Mouse (Mus musculus) midbrain, embryonic 16.5 days (tissue): ENCODE measurements around the gene Peg10. TPM values are rescaled to one million over a fixed set of nuclear protein-coding genes. Genes with fewer than 3 reads are reported as not detected.
A peak's percentile ranks its signal among the peaks of the same experiment; 100 is the strongest.
"Not testable (repeated sequence)": the region's sequence is repeated elsewhere in the genome, so short reads cannot be mapped to it uniquely, and the experiment has no call there.

ENCODE experiments used
- ATAC-seq: fragments of 200-750 bp; cut with Nextera tagmentation; 2 replicates; pipeline ENCODE4 v1.8.0; 2017; ENCODE audit warnings: moderate TSS enrichment
- H3K27ac ChIP-seq: fragments of 300-500 bp; sonication (generic); 2 replicates; pipeline ENCODE4 v1.5.1; 2014; ENCODE audit warnings: mild to moderate bottlenecking, low read length, mixed read lengths
- H3K27me3 ChIP-seq: fragments of 300-500 bp; sonication (generic); 2 replicates; pipeline ENCODE4 v1.6.1; 2014; ENCODE audit warnings: low read depth, low read length, mixed read lengths; ENCODE audit not compliant: control insufficient read depth, insufficient read depth
- H3K36me3 ChIP-seq: fragments of 300-500 bp; sonication (generic); 2 replicates; pipeline ENCODE4 v1.6.1; 2014; ENCODE audit warnings: mild to moderate bottlenecking, low read length, moderate library complexity, mixed read lengths; ENCODE audit not compliant: control insufficient read depth, insufficient read depth
- H3K4me1 ChIP-seq: fragments of 300-500 bp; sonication (generic); 2 replicates; pipeline ENCODE4 v1.6.1; 2014; ENCODE audit warnings: mild to moderate bottlenecking, low read length, mixed read lengths; ENCODE audit not compliant: control insufficient read depth, insufficient read depth
- H3K4me2 ChIP-seq: fragments of 300-500 bp; sonication (generic); 2 replicates; pipeline ENCODE4 v1.6.1; 2014; ENCODE audit warnings: mild to moderate bottlenecking, low read length, mixed read lengths
- H3K4me3 ChIP-seq: fragments of 300-500 bp; sonication (generic); 2 replicates; pipeline ENCODE4 v1.5.1; 2014; ENCODE audit warnings: low read depth, mild to moderate bottlenecking, low read length, moderate library complexity, mixed read lengths
- H3K9ac ChIP-seq: fragments of 300-500 bp; sonication (generic); 2 replicates; pipeline ENCODE4 v1.6.1; 2014; ENCODE audit warnings: low read depth, low read length, mixed read lengths
- H3K9me3 ChIP-seq: fragments of 300-500 bp; sonication (generic); replicated peaks from 2 replicates; pipeline ENCODE4 v1.6.1; 2014; ENCODE audit warnings: mild to moderate bottlenecking, low read length, mixed read lengths; ENCODE audit not compliant: control insufficient read depth, poor library complexity, severe bottlenecking
- WGBS: fragments of 180-500 bp; shearing (Covaris S2); extraction: QIAGEN DNeasy Blood & Tissue Kit; methylation state at CpG from one replicate; pipeline ENCODE4 v1.1.7; 2014; 5-methylcytosine and 5-hydroxymethylcytosine counted together
- polyA plus RNA-seq: library from polyadenylated mRNA; unstranded; fragments of >200 nt; fragmentation: Nextera tagmentation; extraction: Ambion mirVana; gene quantifications from 2 replicates; pipeline ENCODE4 v1.2.1, GENCODE M21; 2015

Peg10 gene
- polyA plus RNA-seq, 1 experiment from 2014 or later: 6.3 TPM

GRCm38 (mm10) chr6:4746036-4746695, 940 bp upstream of the Peg10 start:
- H3K4me2 ChIP-seq: peak overlapping the region; percentile 53
- no peak for ATAC-seq
- WGBS: 46% methylated on average over 21 of the region's 22 CpGs
- H3K4me3 ChIP-seq: peak overlapping the region; percentile 55
- no peaks in the 10 kb centered on the region for H3K27me3 ChIP-seq
- peaks cover 11% of the 10 kb centered on the region for H3K9me3 ChIP-seq
- peaks cover 10% of the 10 kb centered on the region for H3K4me1 ChIP-seq
- peak overlapping the region; percentile 88 for H3K27ac ChIP-seq
- peak overlapping the region; percentile 81 for H3K9ac ChIP-seq
- no peaks in the 10 kb centered on the region for H3K36me3 ChIP-seq

- Histone ChIP-seq H3K9ac (peak overlapping the region; percentile 54), H3K4me3 (peak overlapping the region; percentile 55), H3K4me1 (peaks cover 2% of the 10 kb centered on the region; the same call in 1 of the 2 replicates), H3K4me2 (peak overlapping the region; percentile 72), H3K27me3 (no peaks in the 10 kb centered on the region), H3K27ac (peak overlapping the region; percentile 64), H3K36me3 (no peaks in the 10 kb centered on the region), H3K9me3 (peaks cover 11% of the 10 kb centered on the region)
- peak; percentile 33; the same call in 1 of the 2 replicates for ATAC-seq
- WGBS: 52% methylated on average over 71 of the region's 71 CpGs
Measured at GRCm38 (mm10) chr6:4747677-4748505, 785 bp downstream of the Peg10 start.

- Histone ChIP-seq H3K27ac (peak overlapping the region; percentile 64; the same call in 1 of the 2 replicates), H3K9me3 (peaks cover 11% of the 10 kb centered on the region), H3K4me1 (no peaks in the 10 kb centered on the region), H3K36me3 (no peaks in the 10 kb centered on the region), H3K27me3 (no peaks in the 10 kb centered on the region), H3K4me2 (peak overlapping the region; percentile 72), H3K9ac (peak overlapping the region; percentile 48), H3K4me3 (peak overlapping the region; percentile 55)
- 48% methylated on average over 15 of the region's 15 CpGs for WGBS
- peak; percentile 47 for ATAC-seq
Measured at GRCm38 (mm10) chr6:4748506-4748961, 1.4 kb downstream of the Peg10 start.

- H3K27me3 ChIP-seq: no peaks in the 10 kb centered on the region
- no peaks in the 10 kb centered on the region for H3K4me1 ChIP-seq
- H3K9me3 ChIP-seq: peaks cover 11% of the 10 kb centered on the region
- H3K36me3 ChIP-seq: no peaks in the 10 kb centered on the region
- peak overlapping the region; percentile 72 for H3K4me2 ChIP-seq
- no peak overlapping the region for H3K27ac ChIP-seq
- no peak overlapping the region for H3K9ac ChIP-seq
- peak overlapping the region; percentile 55 for H3K4me3 ChIP-seq
- WGBS: 52% methylated on average over 14 of the region's 22 CpGs
- peak; percentile 94 for ATAC-seq
Measured at GRCm38 (mm10) chr6:4749091-4749490, 2.0 kb downstream of the Peg10 start.

GRCm38 (mm10) chr6:4751355-4751754, 4.2 kb downstream of the Peg10 start:
- WGBS: 86% methylated on average over 4 of the region's 4 CpGs
- Histone ChIP-seq H3K4me2 (no peak overlapping the region), H3K4me3 (no peak overlapping the region), H3K36me3 (peaks cover 5% of the 10 kb centered on the region), H3K9me3 (peaks cover 18% of the 10 kb centered on the region), H3K9ac (no peak overlapping the region), H3K27me3 (no peaks in the 10 kb centered on the region), H3K27ac (no peak overlapping the region), H3K4me1 (no peaks in the 10 kb centered on the region)
- no peak for ATAC-seq

- peaks cover 5% of the 10 kb centered on the region for H3K36me3 ChIP-seq
- H3K4me1 ChIP-seq: no peaks in the 10 kb centered on the region
- no peak overlapping the region for H3K4me3 ChIP-seq
- H3K9me3 ChIP-seq: peaks cover 11% of the 10 kb centered on the region
- no peak for ATAC-seq
- H3K4me2 ChIP-seq: no peak overlapping the region
- no peak overlapping the region for H3K27ac ChIP-seq
- WGBS: 88% methylated on average over 10 of the region's 10 CpGs
- no peaks in the 10 kb centered on the region for H3K27me3 ChIP-seq
- H3K9ac ChIP-seq: no peak overlapping the region
Measured at GRCm38 (mm10) chr6:4754286-4754685, 7.2 kb downstream of the Peg10 start.

GRCm38 (mm10) chr6:4754886-4755285, 7.8 kb downstream of the Peg10 start:
- H3K4me1 ChIP-seq: no peaks in the 10 kb centered on the region
- H3K9me3 ChIP-seq: peaks cover 11% of the 10 kb centered on the region
- H3K36me3 ChIP-seq: peaks cover 5% of the 10 kb centered on the region
- no peak overlapping the region for H3K4me3 ChIP-seq
- WGBS: 96% methylated on average over 16 of the region's 16 CpGs
- H3K27ac ChIP-seq: no peak overlapping the region
- ATAC-seq: no peak
- H3K4me2 ChIP-seq: no peak overlapping the region
- no peaks in the 10 kb centered on the region for H3K27me3 ChIP-seq
- no peak overlapping the region for H3K9ac ChIP-seq

- not testable (repeated sequence) for H3K4me1 ChIP-seq, H3K27ac ChIP-seq, H3K4me3 ChIP-seq, H3K9me3 ChIP-seq, H3K36me3 ChIP-seq, H3K4me2 ChIP-seq, H3K9ac ChIP-seq, H3K27me3 ChIP-seq
- peak; percentile 30; the same call in 1 of the 2 replicates for ATAC-seq
- WGBS: 52% methylated on average over 3 of the region's 3 CpGs
Measured at GRCm38 (mm10) chr6:4761415-4762142, 14.5 kb downstream of the Peg10 start.
